Mouse (Mus musculus): ENCODE data around the gene Icam1. TPM values are rescaled to one million over a fixed set of nuclear protein-coding genes. Genes with fewer than 3 reads are reported as not detected.

The Icam1 gene
- polyA plus RNA-seq, 1 experiment from 2014 or later: 15.4 TPM

DNA sequence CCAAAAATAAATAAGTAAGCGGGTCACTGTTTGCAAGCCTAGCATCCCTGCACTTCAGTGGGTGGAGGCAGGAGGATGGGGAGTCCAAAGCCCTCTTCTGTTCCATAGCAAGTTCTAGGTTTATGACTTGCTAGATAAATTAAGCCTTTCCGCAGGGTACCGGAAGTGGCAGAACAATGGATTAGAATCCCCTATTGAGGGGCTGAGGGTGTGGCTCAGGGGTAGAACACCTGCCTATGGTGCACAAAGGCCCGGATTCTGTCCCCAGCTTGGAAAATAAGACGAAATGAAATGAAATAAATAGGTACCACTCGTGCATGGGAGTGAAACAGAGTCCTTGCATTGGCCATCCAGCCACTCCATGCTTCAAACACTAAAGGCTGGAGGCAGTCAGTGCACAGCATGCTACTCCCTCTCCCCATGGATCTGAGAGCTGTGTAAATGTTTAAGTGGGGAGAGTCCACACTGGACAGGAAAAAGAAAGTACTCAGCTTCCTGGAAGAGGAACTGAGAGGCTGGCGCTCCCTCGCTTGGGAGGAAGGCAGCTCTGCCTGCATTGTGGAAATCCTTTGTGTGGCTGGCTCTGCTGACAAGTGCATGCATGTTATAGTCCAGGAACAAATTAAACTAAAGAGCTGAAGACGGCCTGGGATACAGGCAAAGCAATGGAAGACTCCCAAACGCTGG, 37.2 kb upstream of the Icam1 start:
- H3K4me2 ChIP-seq: no peak overlapping the region
- peak overlapping the region; percentile 54 for H3K9ac ChIP-seq
- ATAC-seq (ENCODE audit: insufficient number of reproducible peaks, insufficient read depth, low FRiP score, low TSS enrichment, low read depth): no peak
- no peaks in the 10 kb centered on the region for H3K9me3 ChIP-seq
- H3K4me3 ChIP-seq: no peak overlapping the region
- WGBS: 60% methylated on average over 10 of the region's 10 CpGs
- peaks cover 50% of the 10 kb centered on the region for H3K4me1 ChIP-seq
- H3K36me3 ChIP-seq: no peaks in the 10 kb centered on the region
- no peaks in the 10 kb centered on the region for H3K27me3 ChIP-seq
- H3K27ac ChIP-seq: peak overlapping the region; percentile 62

DNA sequence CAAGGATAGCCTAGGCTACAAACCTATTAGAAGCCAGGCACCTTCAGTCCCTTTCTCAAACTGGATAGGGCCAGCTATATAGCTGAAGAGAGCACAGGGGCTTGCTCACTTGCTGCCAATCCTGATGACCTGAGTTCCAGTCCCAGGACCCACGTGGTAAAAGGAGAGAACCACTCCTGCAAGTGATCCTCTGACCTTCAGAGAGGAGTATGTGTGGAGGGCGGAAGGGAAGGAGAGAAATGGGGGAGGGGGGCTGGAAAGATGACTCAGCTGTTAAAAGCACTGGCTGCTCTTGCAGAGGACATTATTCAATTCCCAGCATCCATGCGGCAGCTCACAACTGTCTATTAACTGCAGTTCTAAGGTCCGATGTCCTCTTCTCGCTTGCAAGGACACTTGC, 36.6 kb upstream of the Icam1 start:
- no peaks in the 10 kb centered on the region for H3K27me3 ChIP-seq
- H3K27ac ChIP-seq: peak overlapping the region; percentile 62; the same call in 1 of the 2 replicates
- no peaks in the 10 kb centered on the region for H3K9me3 ChIP-seq
- H3K4me2 ChIP-seq: no peak overlapping the region
- no peak overlapping the region for H3K4me3 ChIP-seq
- no peaks in the 10 kb centered on the region for H3K36me3 ChIP-seq
- ATAC-seq (ENCODE audit: insufficient number of reproducible peaks, insufficient read depth, low FRiP score, low TSS enrichment, low read depth): no peak
- 56% methylated on average over 5 of the region's 5 CpGs for WGBS
- no peak overlapping the region for H3K9ac ChIP-seq
- H3K4me1 ChIP-seq: peaks cover 46% of the 10 kb centered on the region

DNA sequence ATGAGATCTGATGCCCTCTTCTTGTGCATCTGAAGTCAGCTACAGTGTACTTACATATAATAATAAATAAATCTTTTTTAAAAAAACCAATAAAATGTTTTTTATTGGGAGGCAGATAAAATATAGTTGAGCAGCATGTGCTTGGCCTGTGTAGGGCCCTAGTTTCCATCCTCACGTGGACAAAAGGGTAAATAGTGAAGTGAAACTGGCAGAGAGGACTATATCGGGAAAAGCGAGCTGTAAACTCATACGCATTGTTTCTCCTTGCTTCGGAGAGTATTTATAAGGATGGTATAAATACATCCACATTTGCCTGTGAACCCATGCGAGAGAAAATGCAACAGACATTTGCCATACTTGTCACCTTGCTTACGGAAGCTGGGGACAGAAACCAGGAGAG, 36.0 kb upstream of the Icam1 start:
- Histone ChIP-seq H3K36me3 (no peaks in the 10 kb centered on the region), H3K4me2 (no peak overlapping the region), H3K4me1 (peaks cover 40% of the 10 kb centered on the region), H3K4me3 (no peak overlapping the region), H3K27ac (no peak overlapping the region), H3K9me3 (no peaks in the 10 kb centered on the region), H3K27me3 (no peaks in the 10 kb centered on the region), H3K9ac (no peak overlapping the region)
- WGBS: 88% methylated on average over 7 of the region's 7 CpGs
- ATAC-seq (ENCODE audit: insufficient number of reproducible peaks, insufficient read depth, low FRiP score, low TSS enrichment, low read depth): no peak

DNA sequence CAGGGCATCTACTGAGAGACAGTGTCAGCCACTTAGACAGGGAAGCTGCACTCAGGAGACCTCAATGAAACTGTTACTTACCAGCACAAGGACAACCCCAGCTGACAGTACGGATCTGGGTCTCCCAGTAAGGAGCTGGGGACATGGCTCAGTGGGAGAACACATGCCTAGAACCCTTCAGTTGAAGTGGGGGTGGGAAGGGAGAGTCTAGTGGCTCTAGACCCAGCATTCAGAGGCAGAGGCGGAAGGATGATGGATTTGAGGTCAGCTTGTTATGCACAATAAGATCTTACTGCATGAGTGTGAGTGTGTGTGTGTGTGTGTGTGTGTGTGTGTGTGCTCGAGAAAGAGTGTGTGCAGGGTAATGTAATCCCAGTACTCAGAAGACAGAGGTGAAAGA, 33.6 kb upstream of the Icam1 start:
- no peak overlapping the region for H3K27ac ChIP-seq
- no peaks in the 10 kb centered on the region for H3K27me3 ChIP-seq
- H3K4me2 ChIP-seq: no peak overlapping the region
- H3K36me3 ChIP-seq: no peaks in the 10 kb centered on the region
- peaks cover 38% of the 10 kb centered on the region for H3K4me1 ChIP-seq
- 68% methylated on average over 3 of the region's 3 CpGs for WGBS
- H3K9me3 ChIP-seq: no peaks in the 10 kb centered on the region
- H3K4me3 ChIP-seq: no peak overlapping the region
- H3K9ac ChIP-seq: no peak overlapping the region
- no peak for ATAC-seq (ENCODE audit: insufficient number of reproducible peaks, insufficient read depth, low FRiP score, low TSS enrichment, low read depth)

- H3K27ac ChIP-seq: peak overlapping the region; percentile 22
- ATAC-seq (ENCODE audit: insufficient number of reproducible peaks, insufficient read depth, low FRiP score, low TSS enrichment, low read depth): no peak
- peaks cover 41% of the 10 kb centered on the region for H3K4me1 ChIP-seq
- H3K4me2 ChIP-seq: no peak overlapping the region
- H3K9me3 ChIP-seq: no peaks in the 10 kb centered on the region
- H3K36me3 ChIP-seq: no peaks in the 10 kb centered on the region
- WGBS: 25% methylated on average over 5 of the region's 5 CpGs
- no peak overlapping the region for H3K4me3 ChIP-seq
- H3K9ac ChIP-seq: no peak overlapping the region
- H3K27me3 ChIP-seq: no peaks in the 10 kb centered on the region
These were observed 32.6 kb upstream of the Icam1 start for GRCm38 (mm10) chr9:20983169-20983568.

- peak; percentile 67; the same call in 1 of the 2 replicates for ATAC-seq (ENCODE audit: insufficient number of reproducible peaks, insufficient read depth, low FRiP score, low TSS enrichment, low read depth)
- 0 out of 2 replicates have a peak overlapping the region, but pooled peaks have one; percentile 11 for H3K4me2 ChIP-seq
These were observed 28.7 kb upstream of the Icam1 start for GRCm38 (mm10) chr9:20986952-20987686.

DNA sequence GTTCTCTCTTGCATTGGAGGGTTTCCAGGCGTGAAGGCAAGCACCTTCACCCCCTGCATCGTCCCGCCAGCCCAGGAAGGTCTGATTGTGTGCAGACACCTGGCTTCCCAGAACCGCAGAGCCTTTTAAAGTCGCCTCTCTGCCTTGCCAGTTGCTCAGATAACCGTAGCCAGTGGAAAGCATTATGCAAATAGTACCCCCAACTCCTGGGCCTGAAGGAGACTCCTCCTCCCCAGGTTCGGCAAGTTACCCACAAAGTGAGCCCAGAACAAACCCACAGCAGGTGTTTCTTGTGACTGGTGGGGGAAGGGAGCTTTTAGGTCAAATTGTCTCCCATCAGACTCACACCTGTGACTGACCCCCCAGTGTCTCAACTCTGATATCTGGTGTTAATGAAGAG, 27.8 kb upstream of the Icam1 start:
- no peaks in the 10 kb centered on the region for H3K9me3 ChIP-seq
- peak overlapping the region; percentile 85 for H3K27ac ChIP-seq
- H3K4me2 ChIP-seq: no peak overlapping the region
- H3K9ac ChIP-seq: no peak overlapping the region
- H3K27me3 ChIP-seq: no peaks in the 10 kb centered on the region
- no peaks in the 10 kb centered on the region for H3K36me3 ChIP-seq
- no peak for ATAC-seq (ENCODE audit: insufficient number of reproducible peaks, insufficient read depth, low FRiP score, low TSS enrichment, low read depth)
- no peak overlapping the region for H3K4me3 ChIP-seq
- 20% methylated on average over 7 of the region's 7 CpGs for WGBS
- peaks cover 37% of the 10 kb centered on the region for H3K4me1 ChIP-seq

More at GRCm38 (mm10) chr9:20986952-20987686, 28.7 kb upstream of the Icam1 start:
- Histone ChIP-seq H3K27ac (peak overlapping the region; percentile 85), H3K9me3 (no peaks in the 10 kb centered on the region), H3K9ac (0 out of 2 replicates have a peak overlapping the region, but pooled peaks have one; percentile 21), H3K4me1 (peaks cover 46% of the 10 kb centered on the region), H3K4me3 (no peak overlapping the region), H3K36me3 (no peaks in the 10 kb centered on the region), H3K27me3 (no peaks in the 10 kb centered on the region)
- 38% methylated on average over 15 of the region's 15 CpGs for WGBS

DNA sequence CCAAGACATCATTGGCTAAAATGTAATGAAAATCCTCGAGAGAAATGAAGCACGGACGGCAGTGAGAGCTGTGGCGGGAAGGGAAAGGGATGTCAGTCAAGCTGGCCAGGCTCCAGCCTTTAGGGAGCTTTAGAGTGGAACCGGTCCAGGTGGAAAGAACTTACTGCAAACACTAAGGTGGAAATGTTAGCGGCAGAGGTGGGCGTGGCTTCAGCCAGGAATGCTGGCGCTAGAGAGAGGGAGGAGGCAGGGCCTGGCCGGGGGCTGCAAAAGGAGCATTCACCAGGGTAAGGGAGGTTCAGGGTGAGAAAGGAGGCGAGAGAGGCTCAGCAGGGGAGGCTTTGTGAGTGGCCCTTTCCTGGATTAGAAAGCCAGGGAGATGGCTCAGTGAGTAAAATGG, 24.9 kb upstream of the Icam1 start:
- Histone ChIP-seq H3K36me3 (no peaks in the 10 kb centered on the region), H3K4me2 (peak overlapping the region; percentile 50), H3K27ac (peak overlapping the region; percentile 68), H3K4me3 (no peak overlapping the region; the same call in 1 of the 2 replicates), H3K4me1 (peaks cover 30% of the 10 kb centered on the region), H3K9ac (peak overlapping the region; percentile 37; the same call in 1 of the 2 replicates), H3K9me3 (no peaks in the 10 kb centered on the region), H3K27me3 (no peaks in the 10 kb centered on the region)
- 2% methylated on average over 10 of the region's 10 CpGs for WGBS
- no peak for ATAC-seq (ENCODE audit: insufficient number of reproducible peaks, insufficient read depth, low FRiP score, low TSS enrichment, low read depth)

GRCm38 (mm10) chr9:20991587-20991986, 24.2 kb upstream of the Icam1 start:
- H3K4me3 ChIP-seq: no peak overlapping the region
- no peak for ATAC-seq (ENCODE audit: insufficient number of reproducible peaks, insufficient read depth, low FRiP score, low TSS enrichment, low read depth)
- peaks cover 26% of the 10 kb centered on the region for H3K4me1 ChIP-seq
- H3K9me3 ChIP-seq: no peaks in the 10 kb centered on the region
- H3K36me3 ChIP-seq: no peaks in the 10 kb centered on the region
- no peak overlapping the region for H3K9ac ChIP-seq
- H3K27me3 ChIP-seq: no peaks in the 10 kb centered on the region
- H3K4me2 ChIP-seq: no peak overlapping the region
- no peak overlapping the region for H3K27ac ChIP-seq
- 98% methylated on average over 4 of the region's 4 CpGs for WGBS

DNA sequence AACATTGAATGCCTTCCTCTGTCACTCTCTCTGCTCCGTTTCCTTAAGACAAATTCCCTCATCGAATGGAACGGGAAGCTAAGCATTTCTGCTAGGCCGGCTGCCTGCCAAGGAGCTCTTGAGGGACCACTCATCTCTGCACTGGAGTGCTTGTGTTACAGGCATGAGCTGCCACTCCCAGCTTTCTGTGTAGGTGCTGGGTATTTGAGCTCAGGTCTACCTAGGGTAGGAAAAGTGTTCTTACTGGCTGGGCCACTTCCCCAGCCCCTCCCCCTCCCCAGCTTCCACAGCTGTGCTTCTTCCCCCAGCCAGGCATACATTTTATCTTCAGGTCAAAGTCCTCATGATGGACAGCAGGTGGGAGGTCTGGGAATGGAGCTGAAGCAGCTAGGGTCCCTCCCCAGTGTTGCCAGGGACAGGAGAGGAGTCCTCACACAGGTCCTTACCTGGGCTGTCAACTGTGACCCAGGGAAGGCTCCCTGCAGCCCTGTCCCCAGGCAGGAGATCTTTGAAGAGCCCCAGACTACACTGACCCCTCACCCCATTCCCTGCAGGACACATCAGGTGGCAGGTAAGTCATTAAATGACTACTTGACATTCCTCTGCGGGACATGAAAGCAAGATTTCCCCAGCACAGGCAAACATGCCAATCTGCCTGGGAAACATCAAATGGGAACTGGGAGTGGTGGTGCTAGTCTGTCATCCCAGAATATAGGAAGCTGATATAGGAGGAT, 22.5 kb upstream of the Icam1 start:
- no peak for ATAC-seq (ENCODE audit: insufficient number of reproducible peaks, insufficient read depth, low FRiP score, low TSS enrichment, low read depth)
- H3K9me3 ChIP-seq: no peaks in the 10 kb centered on the region
- H3K27ac ChIP-seq: no peak overlapping the region
- H3K4me1 ChIP-seq: peaks cover 12% of the 10 kb centered on the region
- H3K9ac ChIP-seq: no peak overlapping the region
- WGBS: 40% methylated on average over 5 of the region's 5 CpGs
- H3K4me2 ChIP-seq: no peak overlapping the region
- no peaks in the 10 kb centered on the region for H3K27me3 ChIP-seq
- no peak overlapping the region for H3K4me3 ChIP-seq
- H3K36me3 ChIP-seq: no peaks in the 10 kb centered on the region

- Histone ChIP-seq H3K36me3 (no peaks in the 10 kb centered on the region), H3K4me2 (no peak overlapping the region), H3K9me3 (no peaks in the 10 kb centered on the region), H3K27me3 (no peaks in the 10 kb centered on the region), H3K4me1 (peaks cover 12% of the 10 kb centered on the region), H3K9ac (no peak overlapping the region), H3K27ac (no peak overlapping the region), H3K4me3 (no peak overlapping the region)
- 81% methylated on average over 3 of the region's 3 CpGs for WGBS
- no peak for ATAC-seq (ENCODE audit: insufficient number of reproducible peaks, insufficient read depth, low FRiP score, low TSS enrichment, low read depth)
These were observed 20.7 kb upstream of the Icam1 start for GRCm38 (mm10) chr9:20995069-20995468.
